Mouse (Mus musculus) C2C12 (cell line): ENCODE results near the gene Rabgap1l.

Experiments
- CTCF ChIP-seq: IDR thresholded peaks from one replicate; pipeline ENCODE4 v1.5.1; 2011; ENCODE audit not compliant: control insufficient read depth, insufficient read depth, insufficient read length
- MYOG ChIP-seq: IDR thresholded peaks from one replicate; pipeline ENCODE4 v1.6.1; 2011; ENCODE audit not compliant: control insufficient read depth, insufficient read length; ENCODE audit errors: extremely low read depth

GRCm38 (mm10) chr1:160311861-160312260, 481.1 kb downstream of the Rabgap1l start:
- TF ChIP-seq CTCF: no peak
- TF ChIP-seq MYOG: no peak
